Mouse (Mus musculus): ENCODE data around the gene Soat1. TPM values are rescaled to one million over a fixed set of nuclear protein-coding genes. Genes with fewer than 3 reads are reported as not detected.
"Not testable (repeated sequence)": the region's sequence is repeated elsewhere in the genome, so short reads cannot be mapped to it uniquely, and the experiment has no call there.

Soat1 gene
- total RNA-seq (2021), result 10 to 100 TPM; 27.5 to 30.2 TPM

DNA sequence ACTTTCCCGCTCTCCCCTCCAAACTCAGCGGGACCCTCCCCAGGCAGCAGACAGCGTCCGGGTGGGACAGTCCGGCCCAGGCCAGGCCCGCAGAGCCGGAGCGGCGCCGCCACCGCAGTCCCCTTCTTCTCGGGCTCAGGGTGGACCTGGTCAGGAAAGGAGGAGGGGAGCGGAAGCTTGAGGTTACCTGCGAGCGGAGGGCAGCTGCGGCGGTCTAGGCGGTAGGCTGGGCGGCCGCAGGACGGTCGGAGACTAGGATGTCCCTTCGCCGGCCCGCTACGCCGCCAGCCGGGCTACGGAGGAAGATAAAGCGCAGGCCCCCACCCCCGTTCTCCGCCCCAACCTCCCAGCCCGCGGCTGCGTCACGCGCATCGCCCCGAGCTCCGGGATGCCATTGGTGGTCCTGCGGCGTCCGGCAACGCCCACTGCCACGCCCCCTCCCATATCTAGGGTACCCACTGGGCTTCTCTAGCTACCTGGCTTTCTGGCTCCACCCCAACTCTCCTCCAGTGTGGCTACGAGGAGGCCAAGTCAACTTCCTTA, at the start of gene Soat1:
Gene Soat1 (minus strand): TSS at position 371 of the 543 bp plus-strand sequence.
- intact Hi-C loops (cut with DNase I), result no loop called here

GRCm38 (mm10) chr1:156523842-156524241, 49.7 kb upstream of the Soat1 start, which contains the start of gene Gm10031:
Gm10031 (plus strand) TSS chr1:156524012.
- DNase-seq; intact Hi-C loops (cut with DNase I): not testable (repeated sequence)

More for the DNA sequence above, at the start of gene Soat1:
- DNase-seq, result peak; percentile 85

DNA sequence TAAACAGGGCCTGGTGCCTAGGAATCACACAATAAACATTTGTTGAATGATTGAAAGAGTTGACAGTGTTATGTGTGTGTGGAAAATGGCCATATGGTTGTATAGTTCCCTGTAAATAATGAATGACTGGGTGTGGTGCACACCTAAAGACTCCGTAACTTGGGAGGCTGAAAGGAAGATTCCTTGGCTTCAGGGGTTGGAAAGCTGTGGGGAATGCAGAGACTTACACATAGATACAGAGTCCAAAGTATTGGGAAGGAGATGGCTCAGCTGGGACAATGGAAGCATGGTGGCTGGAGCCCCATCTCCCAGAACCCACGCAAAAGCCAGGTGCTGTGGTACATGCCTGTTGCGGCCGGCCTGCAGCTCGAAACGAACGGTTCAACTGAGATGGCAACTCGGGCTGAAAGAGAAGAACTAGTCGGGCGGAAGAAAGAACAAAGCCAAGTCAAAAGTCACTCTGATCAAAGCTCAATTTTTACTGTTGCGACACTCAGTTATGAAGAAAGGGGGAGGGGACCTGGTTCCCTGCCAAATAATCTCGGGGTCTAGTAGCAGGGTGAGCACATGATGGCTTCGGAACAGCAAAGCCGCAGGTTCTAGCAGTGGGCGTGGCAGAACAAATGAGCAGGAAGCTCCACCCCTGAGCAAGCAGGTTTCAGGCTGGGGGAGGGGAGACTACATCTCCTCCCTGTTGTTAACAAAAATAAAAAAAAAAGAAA, 47.8 kb upstream of the Soat1 start:
- intact Hi-C loops (cut with DNase I), result no loop called here
- DNase-seq, result peak; percentile 5

- DNase-seq, result no peak
- intact Hi-C loops (cut with DNase I), result no loop called here
Measured at GRCm38 (mm10) chr1:156520136-156520780, 46.1 kb upstream of the Soat1 start.

DNA sequence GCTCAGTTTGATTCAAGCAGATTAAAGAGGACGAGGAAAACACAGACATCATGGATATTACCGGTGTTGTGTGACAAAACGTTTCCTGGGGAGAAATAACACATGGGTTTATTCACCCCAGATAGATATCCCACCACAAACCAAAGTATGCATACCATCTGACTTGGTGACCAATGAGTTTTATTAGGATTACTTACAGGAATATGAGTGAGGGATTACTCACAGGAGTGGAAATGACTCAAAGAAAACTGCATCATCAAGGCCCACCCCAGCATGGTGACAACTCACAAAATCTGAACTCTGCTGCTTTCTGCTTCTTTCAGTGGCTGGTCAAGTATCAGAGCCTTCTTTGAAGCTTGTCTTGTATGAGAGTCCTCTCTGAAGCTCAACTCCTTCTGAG, 33.6 kb upstream of the Soat1 start:
- no peak for DNase-seq
- intact Hi-C loops (cut with DNase I), result no loop called here

- intact Hi-C loops (cut with DNase I), result no loop called here
- no peak for DNase-seq
Measured at GRCm38 (mm10) chr1:156505901-156506300, 31.8 kb upstream of the Soat1 start.

DNA sequence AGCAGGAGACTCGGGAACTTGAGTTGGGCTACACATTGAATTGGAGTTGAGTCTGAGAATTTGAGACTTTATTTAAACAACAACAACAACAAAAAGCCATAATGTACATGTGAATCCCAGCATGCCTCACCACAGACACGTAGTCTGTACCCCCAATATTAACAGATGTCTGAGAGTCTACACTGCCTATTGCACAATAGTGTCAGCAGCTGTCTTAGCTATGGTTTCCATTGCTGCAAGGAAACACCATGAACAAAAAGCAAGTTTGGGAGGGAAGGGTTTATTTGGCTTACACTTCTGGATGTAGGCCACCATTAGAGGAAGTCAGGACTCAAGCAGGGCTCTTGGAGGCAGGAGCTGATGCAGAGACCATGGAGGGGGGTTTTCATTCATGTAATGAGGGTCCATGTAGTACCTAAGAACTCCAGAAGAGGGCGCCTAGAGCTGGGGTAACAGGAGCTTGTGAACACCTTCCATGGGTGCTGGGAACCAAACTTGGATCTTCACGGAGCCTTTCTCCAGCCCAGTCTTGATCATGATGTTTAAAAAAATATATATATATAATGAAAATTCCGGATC, 30.9 kb upstream of the Soat1 start:
- intact Hi-C loops (cut with DNase I), result no loop called here
- no peak for DNase-seq

DNA sequence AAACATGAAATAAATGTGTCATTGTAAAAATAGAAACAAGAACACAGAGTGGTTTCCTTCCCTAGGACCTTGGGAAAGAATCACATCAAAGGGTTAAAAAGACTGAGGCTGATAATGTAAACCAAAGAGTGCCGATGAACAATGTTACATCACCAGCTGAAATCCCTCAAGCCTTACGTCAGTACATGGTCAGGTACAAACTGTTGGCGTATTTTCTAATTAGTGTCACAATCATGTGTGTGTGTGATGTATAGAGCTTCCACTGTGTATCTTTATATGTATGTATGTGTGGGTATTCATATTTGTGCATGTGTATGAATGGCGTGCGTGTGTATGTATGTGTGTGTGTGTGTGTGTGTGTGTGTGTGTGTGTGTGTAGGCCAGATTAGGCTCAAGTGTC, 22.8 kb upstream of the Soat1 start:
- intact Hi-C loops (cut with DNase I), result no loop called here
- DNase-seq, result no peak

GRCm38 (mm10) chr1:156495025-156495424, 20.9 kb upstream of the Soat1 start:
- DNase-seq, result no peak
- intact Hi-C loops (cut with DNase I), result no loop called here

DNA sequence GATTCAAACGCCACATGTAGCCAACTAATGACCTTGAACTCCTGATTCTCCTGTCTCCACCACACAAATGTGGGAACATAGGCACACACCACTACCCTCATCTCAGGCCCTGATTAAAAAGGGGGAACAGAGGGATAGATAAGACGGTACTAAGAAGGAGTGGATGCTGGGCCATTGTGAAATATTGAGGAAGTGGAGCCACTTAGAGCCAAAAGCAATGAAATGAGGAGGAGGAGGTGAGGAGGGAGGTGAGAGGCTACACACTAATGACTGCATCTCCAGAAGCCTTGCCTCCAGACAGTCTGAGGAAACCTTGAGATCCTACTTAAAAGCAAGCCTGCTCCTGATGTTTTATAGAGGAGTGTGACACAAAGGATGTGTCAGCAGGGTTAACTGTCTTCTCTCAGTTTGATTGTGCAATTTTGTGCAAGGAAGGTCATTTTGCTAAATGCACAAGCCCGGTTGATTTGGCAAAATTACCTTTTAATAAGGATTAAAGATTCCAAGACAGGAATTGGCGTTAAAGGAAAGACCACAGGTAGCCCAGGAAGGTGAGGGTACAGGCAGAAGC, 17.2 kb upstream of the Soat1 start:
- intact Hi-C loops (cut with DNase I), result no loop called here
- no peak for DNase-seq

DNA sequence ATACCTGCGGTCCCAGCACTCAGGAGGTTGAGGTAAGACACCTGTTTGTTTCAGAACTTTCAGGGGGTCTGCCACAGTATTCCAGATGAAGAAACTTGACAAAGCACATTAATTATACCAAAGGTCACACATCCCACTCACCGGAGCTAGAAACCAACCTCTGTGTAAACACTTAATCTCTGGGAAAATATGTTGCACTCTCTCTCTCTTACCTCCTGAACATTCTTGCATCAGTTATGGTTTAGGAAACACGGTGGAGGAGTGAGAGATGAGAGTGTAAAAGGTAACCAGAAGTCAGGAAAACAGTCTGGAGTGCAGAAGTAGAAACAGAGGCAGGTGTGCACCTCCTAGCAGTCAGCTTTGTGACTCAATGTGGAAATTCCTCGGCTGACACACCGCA, 13.9 kb upstream of the Soat1 start:
- intact Hi-C loops (cut with DNase I), result no loop called here
- no peak for DNase-seq

- DNase-seq, result no peak
- intact Hi-C loops (cut with DNase I), result no loop called here
Measured at GRCm38 (mm10) chr1:156487498-156487897, 13.4 kb upstream of the Soat1 start.

DNA sequence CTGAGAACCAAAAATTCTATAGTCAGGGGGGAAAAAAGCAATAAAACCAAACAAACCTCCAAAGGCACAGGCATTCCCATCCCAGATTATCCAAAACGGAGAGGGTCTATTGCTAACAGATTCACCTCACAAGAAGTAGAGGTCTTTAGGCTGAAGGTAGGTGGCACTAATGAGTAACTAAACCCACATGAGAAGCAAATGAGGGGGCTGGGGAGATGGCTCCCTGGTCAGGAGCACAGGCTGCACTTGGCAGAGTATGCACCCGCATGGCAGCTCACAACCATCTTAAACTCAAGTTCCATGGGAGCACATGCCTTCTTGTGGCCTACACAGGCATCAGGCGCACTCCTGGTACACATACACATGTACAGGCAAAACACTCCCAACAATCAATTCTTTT, 7.7 kb upstream of the Soat1 start:
- intact Hi-C loops (cut with DNase I), result no loop called here
- no peak for DNase-seq

GRCm38 (mm10) chr1:156476535-156476934, 2.4 kb upstream of the Soat1 start:
- no peak for DNase-seq
- intact Hi-C loops (cut with DNase I), result no loop called here

- intact Hi-C loops (cut with DNase I), result no loop called here
- no peak for DNase-seq
Measured at GRCm38 (mm10) chr1:156476016-156476415, 1.9 kb upstream of the Soat1 start.

DNA sequence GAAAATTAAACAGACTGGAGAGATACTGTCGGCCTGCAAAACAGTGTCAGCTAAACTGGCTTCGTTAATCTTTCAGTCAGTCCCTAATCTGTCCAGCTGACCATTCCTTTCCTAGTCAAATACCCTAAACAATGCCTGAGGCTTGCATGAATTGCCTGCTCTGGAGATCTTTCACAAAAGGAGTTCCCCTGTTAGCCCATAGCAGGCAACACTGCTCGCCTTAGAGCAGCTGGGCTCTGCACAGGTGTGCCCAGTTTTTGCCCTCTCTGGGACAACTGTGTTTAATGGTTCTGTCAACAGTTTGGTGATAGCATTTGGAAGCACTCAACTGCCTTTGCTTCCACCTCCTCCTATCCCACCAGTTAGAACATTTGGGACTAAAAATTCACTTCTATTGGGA, 723 bp upstream of the Soat1 start:
- no peak for DNase-seq
- intact Hi-C loops (cut with DNase I), result no loop called here

GRCm38 (mm10) chr1:156473003-156473402, 1.1 kb downstream of the Soat1 start:
- intact Hi-C loops (cut with DNase I), result no loop called here
- DNase-seq, result no peak

DNA sequence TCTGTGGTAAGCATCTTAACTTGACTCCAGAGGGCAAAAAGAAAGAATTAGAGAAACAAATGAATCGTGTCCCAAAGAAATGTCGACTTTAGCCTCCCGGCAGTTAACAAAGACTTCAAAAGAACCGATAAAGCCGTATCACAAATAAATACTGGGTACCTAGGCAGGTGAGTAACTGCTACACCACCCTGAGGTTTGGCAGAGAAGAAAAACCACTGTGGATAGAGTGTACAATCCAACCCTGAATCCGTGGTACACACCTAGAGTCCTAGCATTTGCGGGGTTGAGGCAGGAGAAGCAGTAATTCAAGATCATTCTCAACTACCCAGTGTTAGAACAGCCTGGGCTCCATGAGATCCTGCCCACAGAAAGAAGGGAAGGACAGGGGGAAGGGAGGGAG, 2.2 kb downstream of the Soat1 start:
- intact Hi-C loops (cut with DNase I), result no loop called here
- DNase-seq, result no peak

GRCm38 (mm10) chr1:156471071-156471470, 3.1 kb downstream of the Soat1 start:
- no peak for DNase-seq
- intact Hi-C loops (cut with DNase I), result no loop called here

GRCm38 (mm10) chr1:156470557-156470956, 3.6 kb downstream of the Soat1 start:
- intact Hi-C loops (cut with DNase I), result no loop called here
- DNase-seq, result no peak

DNA sequence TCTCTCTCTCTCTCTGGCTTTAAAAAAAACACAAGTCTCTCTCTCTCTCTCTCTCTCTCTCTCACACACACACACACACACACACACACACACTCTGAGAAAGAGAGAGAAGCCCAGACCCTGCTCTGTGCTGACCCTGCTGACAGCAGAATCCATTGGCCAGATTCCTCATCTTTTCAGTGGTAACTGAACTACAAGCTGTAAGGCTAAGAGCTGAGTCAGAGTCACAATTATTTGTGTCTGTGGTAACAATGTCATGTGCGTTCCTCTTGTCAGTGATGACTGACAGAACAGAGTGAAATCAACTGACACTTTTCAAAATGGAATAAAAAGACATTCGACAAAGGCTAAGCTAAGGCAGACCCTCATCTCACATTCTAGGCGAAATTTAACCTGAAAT, 5.6 kb downstream of the Soat1 start:
- no peak for DNase-seq
- intact Hi-C loops (cut with DNase I), result no loop called here
